Mouse (Mus musculus) cortical plate, adult 2 months (tissue): ENCODE data around the gene Gigyf2.

Source experiments
- CTCF ChIP-seq: fragments of 200-500 bp; IDR thresholded peaks from 2 replicates; pipeline ENCODE4 v1.5.1; 2011; ENCODE audit warnings: mild to moderate bottlenecking, control low read depth, low read length; ENCODE audit not compliant: insufficient read depth; ENCODE audit errors: extremely low read depth
- POLR2A ChIP-seq: fragments of 200-500 bp; IDR thresholded peaks from 2 replicates; pipeline ENCODE4 v1.6.1; 2011; ENCODE audit warnings: mild to moderate bottlenecking, low read length, control low read depth; ENCODE audit not compliant: insufficient read depth; ENCODE audit errors: extremely low read depth

- no peak for TF ChIP-seq CTCF
- TF ChIP-seq POLR2A, result no peak; the same call in 1 of the 2 replicates
Observed at GRCm38 (mm10) chr1:87472576-87472975, 145.8 kb downstream of the Gigyf2 start.
